Mouse (Mus musculus): Measurements from ENCODE around the gene Csdc2. TPM values are rescaled to one million over a fixed set of nuclear protein-coding genes. Genes with fewer than 3 reads are reported as not detected.

The Csdc2 gene
- polyA plus RNA-seq, 1 experiment from 2014 or later, result 133 TPM

DNA sequence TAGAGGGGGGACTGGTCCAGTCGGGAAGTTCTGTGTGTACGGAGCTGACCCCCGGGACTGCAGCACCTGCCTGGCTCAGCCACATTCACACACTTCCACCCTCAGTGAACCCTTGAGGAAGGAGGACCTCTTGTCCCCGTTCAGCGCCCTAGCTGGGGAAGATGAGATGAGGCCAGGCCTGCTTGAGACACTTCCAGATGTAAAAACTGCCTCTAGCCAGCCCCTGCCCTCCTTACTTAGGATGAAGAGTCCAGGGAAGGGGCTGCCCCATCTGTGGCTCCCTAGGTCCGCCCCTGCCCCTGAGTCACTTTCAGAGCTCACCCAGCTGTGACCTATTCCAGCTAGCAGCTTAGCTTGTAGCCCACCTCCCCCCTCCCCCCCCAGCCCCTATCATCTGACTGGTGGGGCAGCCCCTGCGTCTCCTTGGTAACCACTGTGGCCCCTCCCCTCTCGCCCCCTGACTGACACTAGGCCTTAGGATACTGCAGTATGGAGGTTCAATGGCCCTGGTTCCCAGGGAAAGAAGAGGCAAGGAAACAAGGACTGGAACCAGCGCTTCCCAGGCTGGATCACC is 6.7 kb downstream of the Csdc2 start:
- Histone ChIP-seq H3K27ac (replicated peaks) (no peak overlapping the region), H3K9ac (replicated peaks) (no peak overlapping the region), H3K4me2 (replicated peaks) (no peak overlapping the region), H3K4me3 (no peak overlapping the region), H3K36me3 (peaks cover 12% of the 10 kb centered on the region), H3K4me1 (peaks cover 21% of the 10 kb centered on the region), H3K27me3 (no peaks in the 10 kb centered on the region), H3K9me3 (no peaks in the 10 kb centered on the region)
- WGBS, result 15% methylated on average over 9 of the region's 9 CpGs
- 0 out of 2 replicates have a peak, but pooled peaks have one; percentile 14 for ATAC-seq (replicated peaks)

DNA sequence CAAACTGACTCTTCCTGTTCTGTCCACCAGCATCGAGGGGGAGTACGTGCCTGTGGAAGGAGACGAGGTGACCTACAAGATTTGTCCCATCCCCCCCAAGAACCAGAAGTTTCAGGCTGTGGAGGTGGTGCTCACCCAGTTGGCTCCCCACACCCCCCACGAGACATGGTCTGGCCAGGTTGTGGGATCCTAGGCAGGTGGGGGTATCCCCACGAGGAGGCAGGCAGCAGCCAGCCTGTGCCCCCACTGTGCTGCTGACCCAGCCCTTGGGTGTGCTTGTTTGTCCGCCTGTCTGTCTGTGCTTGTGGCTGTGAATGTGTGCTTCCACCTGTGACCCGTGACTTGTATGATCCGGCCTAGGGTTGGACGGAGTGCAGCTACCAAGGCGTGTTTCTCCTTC is 12.5 kb downstream of the Csdc2 start:
- Histone ChIP-seq H3K9ac (replicated peaks) (no peak overlapping the region), H3K27ac (replicated peaks) (no peak overlapping the region), H3K9me3 (no peaks in the 10 kb centered on the region), H3K36me3 (peaks cover 36% of the 10 kb centered on the region), H3K4me1 (no peaks in the 10 kb centered on the region), H3K27me3 (no peaks in the 10 kb centered on the region), H3K4me2 (replicated peaks) (no peak overlapping the region), H3K4me3 (no peak overlapping the region)
- ATAC-seq (replicated peaks), result no peak
- WGBS, result 86% methylated on average over 10 of the region's 10 CpGs

DNA sequence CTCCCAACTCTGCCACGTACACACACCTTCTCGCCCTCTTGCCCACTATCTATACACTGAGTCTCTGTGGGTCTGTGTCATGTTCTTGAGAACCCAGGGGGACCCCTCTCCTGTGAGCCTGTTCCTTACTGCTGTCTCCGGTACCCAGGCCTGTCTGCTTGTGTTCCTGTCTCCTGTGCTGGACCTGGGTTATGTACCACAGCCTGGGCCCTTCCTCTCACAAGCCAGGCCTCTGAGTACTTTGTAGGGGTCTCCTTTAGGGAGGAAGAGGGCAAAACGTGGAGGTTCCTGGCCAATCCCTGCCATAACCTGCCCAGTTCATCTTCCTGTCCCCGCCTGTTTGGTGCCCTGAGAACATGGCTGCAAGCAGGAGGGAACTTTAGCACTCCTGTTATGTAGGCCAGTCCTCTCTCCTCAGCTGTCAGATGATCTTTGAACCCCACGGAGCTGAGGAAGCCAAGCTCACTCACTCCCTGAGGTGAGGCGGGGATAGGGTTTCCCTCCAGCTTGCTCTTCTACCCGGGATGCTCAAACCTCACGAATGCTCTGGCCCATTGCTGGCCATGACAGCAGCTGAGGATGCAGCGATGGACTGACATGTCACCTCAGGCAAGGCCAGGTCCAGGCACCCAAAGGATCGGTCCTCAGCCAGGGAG is 13.0 kb downstream of the Csdc2 start:
- H3K9ac ChIP-seq (replicated peaks), result no peak overlapping the region
- no peaks in the 10 kb centered on the region for H3K9me3 ChIP-seq
- no peak overlapping the region for H3K4me3 ChIP-seq
- H3K4me2 ChIP-seq (replicated peaks), result no peak overlapping the region
- no peaks in the 10 kb centered on the region for H3K27me3 ChIP-seq
- H3K4me1 ChIP-seq, result no peaks in the 10 kb centered on the region
- ATAC-seq (replicated peaks), result no peak
- no peak overlapping the region for H3K27ac ChIP-seq (replicated peaks)
- WGBS, result 76% methylated on average over 11 of the region's 11 CpGs
- peaks cover 41% of the 10 kb centered on the region for H3K36me3 ChIP-seq

DNA sequence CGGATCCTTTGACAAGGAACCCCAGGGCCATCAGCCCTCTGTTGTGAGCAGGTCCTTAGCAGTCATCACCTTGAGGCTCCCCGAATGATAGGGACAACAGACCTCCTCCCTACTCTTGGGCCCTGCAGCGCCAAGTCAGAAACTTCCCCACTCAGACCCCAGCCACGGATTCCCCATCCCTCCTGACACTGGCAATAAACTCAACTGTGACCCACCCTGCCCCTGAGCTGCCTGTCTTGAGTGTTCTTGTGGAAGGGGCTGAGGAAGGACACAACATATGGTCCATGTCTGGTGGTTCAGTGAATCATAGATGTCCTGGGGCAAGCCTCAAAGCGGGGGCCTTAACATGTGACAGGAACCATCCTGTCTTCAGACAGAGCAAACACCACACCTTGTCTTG is 14.2 kb downstream of the Csdc2 start:
- H3K9me3 ChIP-seq, result no peaks in the 10 kb centered on the region
- no peaks in the 10 kb centered on the region for H3K4me1 ChIP-seq
- no peaks in the 10 kb centered on the region for H3K27me3 ChIP-seq
- no peak overlapping the region for H3K27ac ChIP-seq (replicated peaks)
- H3K36me3 ChIP-seq, result peaks cover 48% of the 10 kb centered on the region
- H3K4me3 ChIP-seq, result no peak overlapping the region
- no peak overlapping the region for H3K9ac ChIP-seq (replicated peaks)
- no peak overlapping the region for H3K4me2 ChIP-seq (replicated peaks)
- no peak for ATAC-seq (replicated peaks)
- WGBS, result 89% methylated on average over 5 of the region's 5 CpGs

DNA sequence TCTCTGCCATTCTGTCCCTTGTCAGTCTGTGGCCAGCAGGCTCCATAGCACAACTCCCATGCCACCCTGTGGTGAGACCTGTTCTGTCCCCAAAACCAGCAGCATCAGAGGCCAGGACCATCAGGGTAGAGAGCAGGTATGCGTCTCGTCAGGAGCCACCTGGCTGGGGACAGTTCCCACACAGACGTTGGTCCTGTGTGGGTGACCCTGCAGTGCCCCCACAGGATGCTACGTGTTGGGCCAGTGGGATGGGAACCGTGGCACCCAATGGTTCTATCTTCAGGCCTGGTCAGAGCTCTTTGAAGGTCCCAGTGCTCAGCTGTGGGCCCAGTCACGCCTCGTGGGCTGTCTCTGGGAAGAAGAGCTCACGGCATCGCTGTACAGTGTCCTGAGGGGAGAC is 14.6 kb downstream of the Csdc2 start:
- no peaks in the 10 kb centered on the region for H3K27me3 ChIP-seq
- H3K9ac ChIP-seq (replicated peaks), result no peak overlapping the region
- peaks cover 48% of the 10 kb centered on the region for H3K36me3 ChIP-seq
- ATAC-seq (replicated peaks), result no peak
- H3K4me3 ChIP-seq, result no peak overlapping the region
- 88% methylated on average over 9 of the region's 9 CpGs for WGBS
- H3K9me3 ChIP-seq, result no peaks in the 10 kb centered on the region
- no peak overlapping the region for H3K27ac ChIP-seq (replicated peaks)
- no peak overlapping the region for H3K4me2 ChIP-seq (replicated peaks)
- no peaks in the 10 kb centered on the region for H3K4me1 ChIP-seq

DNA sequence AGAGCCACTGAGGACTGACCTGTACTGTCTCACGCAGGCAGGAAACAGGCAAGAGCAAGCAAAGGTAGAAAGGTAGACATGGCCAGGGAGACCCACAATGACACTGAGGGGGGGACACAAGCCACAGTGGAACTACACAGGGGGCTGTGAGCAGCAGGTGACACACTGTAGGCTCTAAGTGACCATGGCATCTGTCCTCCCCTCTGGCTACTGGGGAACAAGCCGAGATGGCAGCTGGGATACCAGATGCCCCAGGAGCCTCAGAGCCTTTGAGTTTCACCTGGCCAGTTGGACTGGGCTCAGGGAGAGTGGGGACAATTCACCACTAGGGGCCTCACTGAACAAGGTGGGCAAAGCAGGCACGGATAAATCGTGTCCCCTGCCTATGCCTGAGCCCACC is 15.8 kb downstream of the Csdc2 start:
- Histone ChIP-seq H3K4me1 (peaks cover 4% of the 10 kb centered on the region; the same call in 1 of the 2 replicates), H3K4me3 (no peak overlapping the region), H3K36me3 (peaks cover 39% of the 10 kb centered on the region), H3K27ac (replicated peaks) (no peak overlapping the region), H3K9me3 (no peaks in the 10 kb centered on the region), H3K27me3 (no peaks in the 10 kb centered on the region), H3K4me2 (replicated peaks) (no peak overlapping the region), H3K9ac (replicated peaks) (no peak overlapping the region)
- ATAC-seq (replicated peaks), result no peak
- WGBS, result 90% methylated on average over 4 of the region's 4 CpGs

DNA sequence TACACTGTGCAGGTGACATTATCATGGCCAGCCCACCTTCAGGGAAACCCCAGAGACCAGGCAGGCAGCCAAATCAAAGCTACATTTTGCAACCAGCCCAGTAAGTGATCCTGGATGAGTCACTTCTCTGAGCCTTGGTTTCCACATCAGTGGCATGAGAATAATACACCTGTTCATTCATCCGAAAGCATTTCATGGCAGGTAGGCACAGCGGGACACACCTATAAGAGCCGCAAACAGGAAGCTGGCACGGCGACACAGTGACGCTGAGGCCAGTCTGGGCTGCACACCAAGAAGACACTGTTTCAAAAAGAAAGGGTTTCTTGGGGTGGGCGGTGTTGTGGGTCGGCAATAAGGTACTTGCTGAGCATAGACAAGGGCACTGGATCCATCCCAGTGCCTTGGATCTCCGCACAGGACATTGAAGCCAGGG is 17.6 kb downstream of the Csdc2 start:
- H3K4me2 ChIP-seq (replicated peaks), result no peak overlapping the region
- no peak overlapping the region for H3K9ac ChIP-seq (replicated peaks)
- peaks cover 12% of the 10 kb centered on the region for H3K4me1 ChIP-seq
- 91% methylated on average over 9 of the region's 9 CpGs for WGBS
- no peaks in the 10 kb centered on the region for H3K27me3 ChIP-seq
- no peak overlapping the region for H3K4me3 ChIP-seq
- no peak for ATAC-seq (replicated peaks)
- peaks cover 36% of the 10 kb centered on the region for H3K36me3 ChIP-seq
- no peaks in the 10 kb centered on the region for H3K9me3 ChIP-seq
- no peak overlapping the region for H3K27ac ChIP-seq (replicated peaks)

DNA sequence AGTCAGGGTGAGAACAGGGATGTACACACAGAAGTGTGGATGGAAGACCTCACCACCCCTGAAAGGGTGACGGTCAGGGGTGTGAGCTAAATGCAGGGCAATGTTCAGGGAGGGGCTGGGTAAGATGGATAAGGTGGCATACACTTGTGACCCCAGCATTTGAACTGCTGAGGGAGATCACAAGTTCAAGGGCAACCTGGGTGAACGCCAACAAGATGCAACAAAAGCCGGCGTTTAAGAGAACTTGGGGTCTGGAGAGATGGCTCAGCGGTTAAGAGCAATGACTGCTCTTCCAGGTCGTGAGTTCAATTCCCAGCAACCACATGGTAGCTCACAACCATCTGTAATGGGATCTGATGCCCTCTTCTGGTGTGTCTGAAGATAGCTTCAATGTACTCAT is 18.2 kb downstream of the Csdc2 start:
- H3K4me2 ChIP-seq (replicated peaks), result no peak overlapping the region
- ATAC-seq (replicated peaks), result no peak
- H3K9me3 ChIP-seq, result no peaks in the 10 kb centered on the region
- no peak overlapping the region for H3K4me3 ChIP-seq
- 95% methylated on average over 6 of the region's 6 CpGs for WGBS
- no peak overlapping the region for H3K9ac ChIP-seq (replicated peaks)
- no peaks in the 10 kb centered on the region for H3K27me3 ChIP-seq
- no peak overlapping the region for H3K27ac ChIP-seq (replicated peaks)
- H3K36me3 ChIP-seq, result peaks cover 36% of the 10 kb centered on the region
- peaks cover 16% of the 10 kb centered on the region for H3K4me1 ChIP-seq

DNA sequence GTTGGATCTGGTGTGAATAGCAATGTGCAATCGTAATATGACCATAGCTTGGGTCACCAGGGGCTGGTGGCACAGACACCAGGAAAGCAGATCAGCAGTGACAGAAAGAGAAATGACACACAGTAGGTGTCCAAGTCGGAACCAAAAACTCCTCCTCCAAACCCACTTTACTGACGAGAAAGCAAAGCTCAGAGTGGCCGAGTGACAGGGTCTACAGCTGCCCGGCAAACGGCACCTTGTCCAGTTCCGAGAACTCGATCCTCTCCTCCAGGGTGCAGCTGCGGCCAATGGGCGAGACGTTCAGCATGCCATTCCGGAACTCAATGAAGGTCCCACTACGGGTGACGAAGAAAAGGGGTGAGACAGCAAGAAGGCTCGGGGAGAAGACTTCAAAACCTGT is 18.9 kb downstream of the Csdc2 start:
- Histone ChIP-seq H3K9ac (replicated peaks) (no peak overlapping the region), H3K27me3 (no peaks in the 10 kb centered on the region), H3K36me3 (peaks cover 33% of the 10 kb centered on the region), H3K4me2 (replicated peaks) (no peak overlapping the region), H3K27ac (replicated peaks) (no peak overlapping the region), H3K9me3 (no peaks in the 10 kb centered on the region), H3K4me3 (no peak overlapping the region), H3K4me1 (peaks cover 22% of the 10 kb centered on the region)
- ATAC-seq (replicated peaks), result no peak
- WGBS, result 94% methylated on average over 15 of the region's 15 CpGs

DNA sequence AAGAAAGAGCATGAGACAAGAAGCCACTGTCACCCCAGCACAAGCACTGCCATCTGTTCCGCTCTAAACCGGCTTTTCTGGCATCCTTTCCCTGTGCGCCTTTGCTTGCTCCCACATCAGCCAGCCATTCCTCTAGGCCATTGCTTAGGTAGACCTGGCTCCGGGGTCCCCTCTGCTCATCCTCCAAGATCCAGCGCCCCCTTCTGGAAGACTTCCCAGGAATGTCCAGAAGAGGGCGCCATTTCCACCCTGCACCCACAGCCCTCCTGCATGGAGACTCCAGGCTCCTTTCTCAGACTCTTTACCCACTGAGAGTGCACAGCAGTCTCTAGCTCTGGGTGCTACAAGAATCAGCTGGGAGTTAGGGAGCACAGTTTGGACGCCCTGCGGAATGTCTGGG is 19.9 kb downstream of the Csdc2 start:
- Histone ChIP-seq H3K9me3 (no peaks in the 10 kb centered on the region), H3K36me3 (peaks cover 23% of the 10 kb centered on the region), H3K27ac (replicated peaks) (no peak overlapping the region), H3K4me3 (no peak overlapping the region), H3K9ac (replicated peaks) (no peak overlapping the region), H3K4me2 (replicated peaks) (no peak overlapping the region), H3K4me1 (peaks cover 24% of the 10 kb centered on the region), H3K27me3 (no peaks in the 10 kb centered on the region)
- ATAC-seq (replicated peaks), result no peak
- WGBS, result 49% methylated on average over 8 of the region's 8 CpGs

DNA sequence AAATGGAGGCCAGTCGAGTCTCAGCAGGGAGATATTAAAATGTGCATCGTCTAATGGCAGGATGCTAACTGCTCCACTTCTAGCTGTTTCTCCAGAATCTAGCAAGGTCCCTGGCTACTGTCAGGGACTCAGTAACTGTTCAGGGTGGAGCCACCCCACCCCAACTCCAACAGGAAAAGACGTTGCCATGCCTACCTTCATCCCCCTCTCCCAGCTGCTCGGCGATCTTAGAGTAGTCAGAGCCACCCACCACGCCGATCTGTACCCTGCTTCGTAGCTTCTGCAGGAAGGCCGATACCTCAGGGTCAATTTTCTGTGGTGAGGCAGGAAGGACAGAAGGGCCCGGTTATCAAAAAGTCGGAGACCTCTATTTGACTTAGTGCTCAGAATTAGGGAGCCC is 21.0 kb downstream of the Csdc2 start:
- Histone ChIP-seq H3K9me3 (no peaks in the 10 kb centered on the region), H3K9ac (replicated peaks) (no peak overlapping the region), H3K4me3 (no peak overlapping the region), H3K4me2 (replicated peaks) (no peak overlapping the region), H3K36me3 (peaks cover 14% of the 10 kb centered on the region), H3K27ac (replicated peaks) (no peak overlapping the region), H3K27me3 (no peaks in the 10 kb centered on the region), H3K4me1 (peaks cover 24% of the 10 kb centered on the region)
- 87% methylated on average over 11 of the region's 11 CpGs for WGBS
- no peak for ATAC-seq (replicated peaks)

DNA sequence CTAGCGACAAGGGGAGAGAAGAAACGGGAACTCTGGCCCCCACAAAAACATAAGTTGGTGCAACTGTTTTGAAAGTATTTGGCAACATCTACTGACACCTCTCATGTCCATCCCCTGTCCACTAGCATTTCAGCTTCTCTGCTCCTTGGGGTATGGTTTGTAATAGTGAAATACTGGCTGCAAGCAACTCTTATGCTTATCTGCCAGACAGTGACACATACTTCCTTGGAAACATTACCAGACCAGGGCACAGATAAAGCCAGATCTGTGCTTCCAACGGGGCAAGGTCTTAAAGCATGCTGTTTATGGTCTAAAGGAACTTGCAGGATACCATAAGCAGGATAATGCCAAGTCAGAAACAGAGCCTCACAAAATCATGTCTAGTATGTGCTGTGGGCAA is 22.3 kb downstream of the Csdc2 start:
- ATAC-seq (replicated peaks), result no peak
- H3K4me3 ChIP-seq, result no peak overlapping the region
- no peak overlapping the region for H3K4me2 ChIP-seq (replicated peaks)
- peaks cover 14% of the 10 kb centered on the region for H3K36me3 ChIP-seq
- H3K9ac ChIP-seq (replicated peaks), result no peak overlapping the region
- no peak overlapping the region for H3K27ac ChIP-seq (replicated peaks)
- H3K27me3 ChIP-seq, result no peaks in the 10 kb centered on the region
- peaks cover 24% of the 10 kb centered on the region for H3K4me1 ChIP-seq
- 90% methylated on average over 3 of the region's 3 CpGs for WGBS
- no peaks in the 10 kb centered on the region for H3K9me3 ChIP-seq

Data from forebrain, embryonic 15.5 days (tissue).